Mouse (Mus musculus): ENCODE measurements at regions not wholly inside any gene's neighbourhood (a gene's known extent, or its start where the extent isn't known, plus 50 kb on each side); places are given as distances from the start of the nearest gene placed in this dataset.

GRCm38 (mm10) chr12:26778796-26779195 lies 309.8 kb downstream of the Cmpk2 start:
- DNase-seq, result no peak

- no peak for DNase-seq
Observed at GRCm38 (mm10) chr12:26776986-26777385, 308.0 kb downstream of the Cmpk2 start.

GRCm38 (mm10) chr12:26774016-26774415 lies 305.0 kb downstream of the Cmpk2 start:
- DNase-seq, result no peak

- no peak for DNase-seq
Observed at GRCm38 (mm10) chr12:26770753-26771583, 302.0 kb downstream of the Cmpk2 start.

- DNase-seq, result no peak
Observed at GRCm38 (mm10) chr12:26767551-26767950, 298.5 kb downstream of the Cmpk2 start.

GRCm38 (mm10) chr12:26758657-26759325 lies 289.8 kb downstream of the Cmpk2 start:
- no peak for DNase-seq

GRCm38 (mm10) chr12:26756284-26756683 lies 287.3 kb downstream of the Cmpk2 start:
- DNase-seq, result no peak

- DNase-seq, result no peak
Observed at GRCm38 (mm10) chr12:26754611-26755010, 285.6 kb downstream of the Cmpk2 start.

- no peak for DNase-seq
Observed at GRCm38 (mm10) chr12:26734558-26734897, 265.5 kb downstream of the Cmpk2 start.

- DNase-seq, result no peak
Observed at GRCm38 (mm10) chr12:26733822-26734557, 265.0 kb downstream of the Cmpk2 start.

GRCm38 (mm10) chr12:26723399-26723798 lies 254.4 kb downstream of the Cmpk2 start:
- DNase-seq, result no peak

GRCm38 (mm10) chr12:26698838-26699237 lies 229.8 kb downstream of the Cmpk2 start:
- no peak for DNase-seq

- no peak for DNase-seq
Observed at GRCm38 (mm10) chr12:26688048-26688447, 219.0 kb downstream of the Cmpk2 start.

GRCm38 (mm10) chr12:26680568-26680947 lies 211.6 kb downstream of the Cmpk2 start:
- no peak for DNase-seq

- no peak for DNase-seq
Observed at GRCm38 (mm10) chr12:26679887-26680567, 211.0 kb downstream of the Cmpk2 start.

GRCm38 (mm10) chr12:26665466-26665865 lies 196.5 kb downstream of the Cmpk2 start:
- no peak for DNase-seq

- no peak for DNase-seq
Observed at GRCm38 (mm10) chr12:26654251-26654650, 185.2 kb downstream of the Cmpk2 start.

GRCm38 (mm10) chr12:26653781-26654180 lies 184.8 kb downstream of the Cmpk2 start:
- DNase-seq, result no peak

GRCm38 (mm10) chr12:26646141-26646540 lies 177.1 kb downstream of the Cmpk2 start:
- DNase-seq, result no peak

GRCm38 (mm10) chr12:26635665-26636241 lies 166.7 kb downstream of the Cmpk2 start:
- DNase-seq, result no peak

- no peak for DNase-seq
Observed at GRCm38 (mm10) chr12:26635253-26635652, 166.2 kb downstream of the Cmpk2 start.

GRCm38 (mm10) chr12:26631795-26632122 lies 162.8 kb downstream of the Cmpk2 start:
- DNase-seq, result no peak

Data from lung, postnatal 14 days (tissue).